Mouse (Mus musculus) layer of hippocampus, adult 6 months (tissue): ENCODE results near the gene Zbtb32. TPM values are rescaled to one million over a fixed set of nuclear protein-coding genes. Genes with fewer than 3 reads are reported as not detected.

ENCODE experiments used
- long read RNA-seq, 2 experiments: library from polyadenylated mRNA; unstranded; transcript quantifications; one replicate each; pipeline ENCODE4 v2.0.0; 2019 to 2020
- microRNA-seq: library from miRNA; unstranded; fragments of <30 nt; microRNA quantifications from one replicate; pipeline ENCODE4 v1.2.0, GENCODE M21; 2020
- polyA plus RNA-seq: library from polyadenylated mRNA; unstranded; fragments of <200 nt; fragmentation: Nextera tagmentation; gene quantifications from 2 replicates; pipeline ENCODE4 v1.2.3, GENCODE M21; 2021

The Zbtb32 gene
- polyA plus RNA-seq: 0.23 and 0.30 TPM in 2 replicates
- long read RNA-seq, experiment 1: 0 reads
- long read RNA-seq, experiment 2: 0 reads

GRCm38 (mm10) chr7:30598786-30599185, at the start of gene Zbtb32:
Zbtb32 (minus strand) TSS chr7:30598909.

GRCm38 (mm10) chr7:30635752-30636151, 37.0 kb upstream of the Zbtb32 start, which contains the start of gene Etv2:
Etv2 (minus strand) TSS chr7:30635852.

GRCm38 (mm10) chr7:30625530-30626384, 27.0 kb upstream of the Zbtb32 start, which contains the start of gene Cox6b1:
Cox6b1 (minus strand) TSS chr7:30626151.

GRCm38 (mm10) chr7:30612654-30613402, 14.1 kb upstream of the Zbtb32 start, which contains the start of gene Upk1a:
Upk1a (minus strand) TSS chr7:30612847.

GRCm38 (mm10) chr7:30588676-30589434, 9.9 kb downstream of the Zbtb32 start, which contains the start of gene Kmt2b:
Kmt2b (minus strand) TSS chr7:30588726.

DNA sequence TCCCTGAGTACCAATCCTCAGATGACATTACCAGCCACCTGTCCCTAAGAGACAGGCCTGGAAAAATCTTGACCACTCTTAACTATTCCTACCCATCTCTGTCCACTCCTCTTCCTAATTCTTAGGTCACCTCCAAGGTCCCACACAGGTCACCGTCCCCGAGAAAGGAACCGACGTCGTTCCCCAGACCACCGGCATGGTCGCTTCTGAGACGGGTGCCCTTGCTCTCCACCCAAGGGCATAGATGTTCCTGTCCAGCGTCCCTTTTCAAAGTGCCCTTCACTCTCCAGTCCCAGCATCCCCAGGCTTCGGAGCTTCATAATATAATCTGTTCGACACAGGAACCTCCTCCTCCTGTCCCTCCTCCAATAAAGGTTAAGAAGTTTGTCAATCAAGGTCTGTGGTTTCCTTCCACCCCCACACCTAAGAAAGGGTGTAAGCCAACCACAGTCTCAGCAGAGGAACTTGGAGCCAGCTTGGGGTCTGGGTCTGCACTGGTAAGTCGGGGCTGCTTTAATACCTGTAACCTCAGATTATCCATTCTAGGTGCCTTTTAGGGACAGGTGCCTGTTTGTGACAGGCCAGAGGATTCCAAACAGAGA, 33.6 kb downstream of the Zbtb32 start, which contains the start of gene Igflr1:
Igflr1 (plus strand) TSS at position 458 of the 602 bp plus-strand sequence.

DNA sequence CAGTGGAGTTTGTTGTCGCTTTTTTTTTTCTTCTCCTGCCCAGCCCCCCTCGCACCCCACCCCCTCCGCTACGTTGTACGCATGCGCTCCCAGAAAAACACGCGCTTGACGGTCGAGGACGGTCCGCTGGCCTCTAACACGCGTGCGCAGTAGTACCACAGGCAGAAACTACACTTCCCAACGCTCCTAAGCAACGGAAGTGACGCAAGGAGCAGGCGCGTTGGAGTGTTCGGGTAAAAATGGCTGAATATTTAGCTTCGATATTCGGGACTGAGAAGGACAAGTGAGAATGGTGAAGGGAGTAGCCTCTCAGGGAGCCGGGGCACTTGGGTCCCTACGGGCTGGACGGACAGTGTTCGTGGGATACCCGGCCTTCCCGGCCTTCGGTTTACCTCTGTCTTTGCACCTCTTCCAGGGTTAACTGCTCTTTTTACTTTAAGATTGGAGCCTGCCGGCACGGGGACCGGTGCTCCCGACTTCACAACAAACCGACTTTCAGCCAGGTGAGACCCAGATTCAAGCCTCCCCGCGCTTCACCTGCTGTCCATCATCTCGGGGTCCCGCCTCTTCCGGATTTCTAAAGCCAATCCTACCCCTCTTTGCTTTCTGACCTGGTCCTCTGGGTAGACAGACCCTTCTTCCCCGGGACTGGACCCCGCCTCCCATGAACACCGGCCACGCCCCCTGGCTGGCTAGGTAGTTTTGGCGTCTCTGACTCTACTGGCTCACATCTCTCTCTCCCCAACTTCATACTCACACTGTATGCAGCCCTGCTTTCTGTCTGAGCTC, 35.4 kb downstream of the Zbtb32 start, which contains the start of the genes U2af1l4, Gm49396 and Psenen:
U2af1l4 (plus strand) TSS at position 185 of the 789 bp plus-strand sequence.
Gm49396 (plus strand) TSS at position 228 of the 789 bp plus-strand sequence.
Psenen (minus strand) TSS at position 511 of the 789 bp plus-strand sequence.

GRCm38 (mm10) chr7:30559443-30559954, 39.2 kb downstream of the Zbtb32 start, which contains the start of gene Lin37:
Lin37 (minus strand) TSS chr7:30559838.

DNA sequence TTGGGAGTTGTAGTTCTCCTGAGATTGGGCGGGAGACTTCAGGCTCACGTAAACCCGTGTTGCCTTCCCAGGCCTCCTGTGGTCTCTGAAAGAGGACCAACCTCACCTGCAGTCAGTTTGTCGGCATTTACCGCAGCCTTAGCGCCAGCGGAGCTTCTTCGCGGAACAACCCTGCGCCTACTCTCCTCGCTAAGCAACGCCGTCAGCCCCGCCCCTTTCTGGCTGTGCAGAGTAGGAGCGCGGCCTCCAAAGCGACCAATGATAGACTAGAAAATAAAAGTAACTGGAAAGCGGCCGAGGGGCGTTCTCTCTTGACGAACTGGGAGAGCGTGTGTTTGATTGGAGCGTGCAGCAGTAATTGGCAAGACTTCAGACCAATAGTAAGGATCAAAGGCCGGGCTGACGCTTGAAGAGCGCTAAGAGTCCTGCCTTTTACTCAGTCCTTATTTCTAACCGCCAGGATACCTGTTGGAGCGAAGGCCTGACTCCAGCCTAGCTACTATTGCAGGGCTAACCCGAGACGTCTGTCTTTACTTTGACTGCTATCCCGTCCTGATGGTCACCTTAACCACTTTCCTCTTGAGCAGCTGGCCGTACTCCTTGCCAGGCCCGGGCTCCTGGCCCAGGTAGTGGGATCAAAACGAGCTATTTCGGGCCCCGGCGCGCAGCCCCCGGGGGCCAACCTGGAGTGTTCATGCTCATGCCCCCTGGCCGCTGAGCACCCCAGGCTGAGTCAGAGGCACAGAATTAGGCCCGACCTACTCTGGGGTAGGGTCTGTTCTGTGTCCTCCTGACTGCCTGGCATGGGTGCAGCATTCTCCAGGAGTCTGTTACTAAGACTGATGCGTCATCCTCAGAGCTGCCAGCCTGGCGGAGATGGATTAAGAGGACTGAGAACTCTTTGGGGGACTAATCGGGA, 46.3 kb downstream of the Zbtb32 start, which contains the start of the genes Hspb6 and Proser3:
Hspb6 (plus strand) TSS at position 77 of the 919 bp plus-strand sequence.
Proser3 (minus strand) TSS at position 198 of the 919 bp plus-strand sequence.

Small RNAs within 50 kb of the gene (microRNA-seq; reads per million reads assigned to microRNA genes)
- gene Gm38670: 1.7 reads per million
- gene Mir3569: not detected

Other genes starting within 250 kb of the Zbtb32 start
- 4.7 and 4.8 TPM in 2 replicates for gene Lrfn3, start 236.1 kb downstream of the Zbtb32 start, polyA plus RNA-seq
- gene Tyrobp, start 185.1 kb downstream of the Zbtb32 start, polyA plus RNA-seq: 120 and 125 TPM in 2 replicates
- gene Hcst, start 179.1 kb downstream of the Zbtb32 start, polyA plus RNA-seq: 2.7 and 3.0 TPM in 2 replicates
- gene Nfkbid, start 177.2 kb downstream of the Zbtb32 start, polyA plus RNA-seq: 0.40 and 0.80 TPM in 2 replicates
- gene Aplp1, start 153.4 kb downstream of the Zbtb32 start, polyA plus RNA-seq: 316 and 379 TPM in 2 replicates
- gene Kirrel2, start 141.2 kb downstream of the Zbtb32 start, polyA plus RNA-seq: 1.9 and 2.2 TPM in 2 replicates
- 0.90 and 0.92 TPM in 2 replicates for gene Nphs1, start 140.6 kb downstream of the Zbtb32 start, polyA plus RNA-seq
- not detected in 2 replicates for gene Prodh2, start 105.3 kb downstream of the Zbtb32 start, polyA plus RNA-seq
- gene Arhgap33, start 63.8 kb downstream of the Zbtb32 start, polyA plus RNA-seq: 43.0 and 61.1 TPM in 2 replicates
- 6.1 and 6.3 TPM in 2 replicates for gene Hspb6, start 46.7 kb downstream of the Zbtb32 start, polyA plus RNA-seq
- 1.2 and 4.0 TPM in 2 replicates for gene Proser3, start 46.6 kb downstream of the Zbtb32 start, polyA plus RNA-seq
- gene Lin37, start 39.1 kb downstream of the Zbtb32 start, polyA plus RNA-seq: 65.8 and 69.9 TPM in 2 replicates
- 122 and 127 TPM in 2 replicates for gene U2af1l4, start 35.6 kb downstream of the Zbtb32 start, polyA plus RNA-seq
- gene Gm49396, start 35.6 kb downstream of the Zbtb32 start, polyA plus RNA-seq: 0.33 and 0.40 TPM in 2 replicates
- 190 and 201 TPM in 2 replicates for gene Psenen, start 35.3 kb downstream of the Zbtb32 start, polyA plus RNA-seq
- gene Igflr1, start 33.5 kb downstream of the Zbtb32 start, polyA plus RNA-seq: 0.46 and 0.69 TPM in 2 replicates
- 1.4 and 3.8 TPM in 2 replicates for gene Kmt2b, start 10.2 kb downstream of the Zbtb32 start, polyA plus RNA-seq
- gene Upk1a, start 13.9 kb upstream of the Zbtb32 start, polyA plus RNA-seq: not detected in 2 replicates
- gene Cox6b1, start 27.2 kb upstream of the Zbtb32 start, polyA plus RNA-seq: 2,257 and 2,565 TPM in 2 replicates
- gene Etv2, start 36.9 kb upstream of the Zbtb32 start, polyA plus RNA-seq: not detected in 2 replicates
- gene Rbm42, start 51.4 kb upstream of the Zbtb32 start, polyA plus RNA-seq: 136 and 146 TPM in 2 replicates
- gene Haus5, start 66.1 kb upstream of the Zbtb32 start, polyA plus RNA-seq: 3.7 and 4.0 TPM in 2 replicates
- gene Pmis2, start 72.7 kb upstream of the Zbtb32 start, polyA plus RNA-seq: not detected in 2 replicates
- not detected in 2 replicates for gene 2200002J24Rik, start 100.0 kb upstream of the Zbtb32 start, polyA plus RNA-seq
- gene Atp4a, start 113.3 kb upstream of the Zbtb32 start, polyA plus RNA-seq: 1.1 and 1.2 TPM in 2 replicates
- gene Tmem147, start 130.6 kb upstream of the Zbtb32 start, polyA plus RNA-seq: 194 and 230 TPM in 2 replicates
- not detected in 2 replicates for gene Gapdhs, start 144.8 kb upstream of the Zbtb32 start, polyA plus RNA-seq
- gene Sbsn, start 152.6 kb upstream of the Zbtb32 start, polyA plus RNA-seq: 3.8 and 3.9 TPM in 2 replicates
- gene Dmkn, start 164.8 kb upstream of the Zbtb32 start, polyA plus RNA-seq: 2.9 and 4.1 TPM in 2 replicates
- gene Krtdap, start 189.0 kb upstream of the Zbtb32 start, polyA plus RNA-seq: not detected in 2 replicates
- not detected in 2 replicates for gene Ffar2, start 224.9 kb upstream of the Zbtb32 start, polyA plus RNA-seq